Mouse (Mus musculus): ENCODE data around the gene Cyp1a1.
A peak's percentile ranks its signal among the peaks of the same experiment; 100 is the strongest.

- TF ChIP-seq POLR2A (IDR thresholded peaks at IDR 0.05; ENCODE audit: borderline replicate concordance, extremely low read depth, low read depth, low read length) (no peak), CTCF (IDR thresholded peaks at IDR 0.05; ENCODE audit: insufficient read depth, low read length) (peak; percentile 19; the same call in 1 of the 2 replicates)
Observed at GRCm38 (mm10) chr9:57728312-57728711, 40.6 kb downstream of the Cyp1a1 start.

Data from lung, adult 2 months (tissue).